Mouse (Mus musculus) limb, embryonic 13.5 days (tissue): Measurements from ENCODE around the gene Rgs6. TPM values are rescaled to one million over a fixed set of nuclear protein-coding genes. Genes with fewer than 3 reads are reported as not detected.
A peak's percentile ranks its signal among the peaks of the same experiment; 100 is the strongest.

ENCODE experiments used
- ATAC-seq: fragments of 200-750 bp; cut with Nextera tagmentation; 2 replicates; pipeline ENCODE4 v1.8.0; 2017; ENCODE audit warnings: low read depth, moderate number of reproducible peaks, moderate TSS enrichment; ENCODE audit not compliant: low FRiP score
- H3K27ac ChIP-seq: fragments of 300-500 bp; sonication (generic); 2 replicates; pipeline ENCODE4 v1.5.1; 2015; ENCODE audit warnings: inconsistent platforms, mild to moderate bottlenecking, moderate library complexity
- H3K27me3 ChIP-seq: fragments of 300-500 bp; sonication (generic); 2 replicates; pipeline ENCODE4 v1.6.1; 2015; ENCODE audit warnings: mild to moderate bottlenecking, inconsistent platforms
- H3K36me3 ChIP-seq: fragments of 300-500 bp; sonication (generic); 2 replicates; pipeline ENCODE4 v1.6.1; 2015; ENCODE audit warnings: inconsistent platforms, mild to moderate bottlenecking, moderate library complexity
- H3K4me1 ChIP-seq: fragments of 300-500 bp; sonication (generic); 2 replicates; pipeline ENCODE4 v1.6.1; 2015; ENCODE audit warnings: inconsistent platforms
- H3K4me2 ChIP-seq: fragments of 300-500 bp; sonication (generic); replicated peaks from 2 replicates; pipeline ENCODE4 v1.6.1; 2015; ENCODE audit warnings: inconsistent platforms, mild to moderate bottlenecking, moderate library complexity
- H3K4me3 ChIP-seq: fragments of 300-500 bp; sonication (generic); 2 replicates; pipeline ENCODE4 v1.5.1; 2015; ENCODE audit warnings: moderate library complexity, mild to moderate bottlenecking, inconsistent platforms
- H3K9ac ChIP-seq: fragments of 300-500 bp; sonication (generic); 2 replicates; pipeline ENCODE4 v1.6.1; 2015; ENCODE audit warnings: mild to moderate bottlenecking, inconsistent platforms
- H3K9me3 ChIP-seq: fragments of 300-500 bp; sonication (generic); 2 replicates; pipeline ENCODE4 v1.6.1; 2016; ENCODE audit warnings: inconsistent platforms
- WGBS: fragments of 180-500 bp; shearing (Covaris S2); methylation state at CpG from one replicate; pipeline ENCODE4 v1.1.7; 2015; 5-methylcytosine and 5-hydroxymethylcytosine counted together
- polyA plus RNA-seq: library from polyadenylated mRNA; unstranded; fragments of >200 nt; fragmentation: Nextera tagmentation; extraction: Ambion mirVana; gene quantifications from 2 replicates; pipeline ENCODE4 v1.2.1, GENCODE M21; 2015

Gene Rgs6
- polyA plus RNA-seq, 1 experiment from 2014 or later, result 2.6 TPM

DNA sequence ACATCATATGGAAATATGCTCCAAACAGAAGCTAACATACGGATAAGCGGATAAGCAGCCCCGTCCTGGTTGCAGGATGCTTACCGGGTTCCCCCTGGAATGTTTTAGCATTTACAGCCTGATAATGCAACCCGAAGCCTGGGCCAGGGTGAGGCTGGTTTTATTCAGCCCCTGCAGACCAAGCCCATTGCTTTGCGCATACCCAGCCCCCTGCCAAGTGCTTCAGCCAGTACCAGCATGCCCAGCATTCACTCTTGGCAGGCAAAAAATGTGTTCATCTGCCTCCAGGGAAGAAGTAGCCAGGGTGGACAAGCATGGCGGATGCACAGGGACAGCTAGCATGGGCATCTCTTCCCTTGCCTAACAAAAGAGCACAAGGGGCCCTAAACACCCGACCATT lies 619.9 kb downstream of the Rgs6 start:
- 46% methylated on average over 8 of the region's 8 CpGs for WGBS
- ATAC-seq, result no peak
- Histone ChIP-seq H3K27ac (no peak overlapping the region), H3K4me1 (peaks cover 35% of the 10 kb centered on the region), H3K36me3 (no peaks in the 10 kb centered on the region), H3K4me3 (no peak overlapping the region), H3K4me2 (no peak overlapping the region), H3K27me3 (0 out of 2 replicates have a peak, but pooled peaks cover 4% of the 10 kb centered on the region), H3K9ac (no peak overlapping the region), H3K9me3 (no peaks in the 10 kb centered on the region)

GRCm38 (mm10) chr12:83208841-83209240 lies 620.7 kb downstream of the Rgs6 start:
- 58% methylated on average over 6 of the region's 6 CpGs for WGBS
- Histone ChIP-seq H3K4me2 (no peak overlapping the region), H3K4me3 (no peak overlapping the region), H3K36me3 (no peaks in the 10 kb centered on the region), H3K9me3 (no peaks in the 10 kb centered on the region), H3K27me3 (0 out of 2 replicates have a peak, but pooled peaks cover 4% of the 10 kb centered on the region), H3K9ac (no peak overlapping the region), H3K4me1 (peaks cover 40% of the 10 kb centered on the region), H3K27ac (no peak overlapping the region)
- no peak for ATAC-seq

GRCm38 (mm10) chr12:83209461-83209860 lies 621.4 kb downstream of the Rgs6 start:
- Histone ChIP-seq H3K4me2 (no peak overlapping the region), H3K9me3 (no peaks in the 10 kb centered on the region), H3K4me3 (no peak overlapping the region), H3K27ac (peak overlapping the region; percentile 39; the same call in 1 of the 2 replicates), H3K9ac (no peak overlapping the region), H3K36me3 (no peaks in the 10 kb centered on the region), H3K4me1 (peaks cover 45% of the 10 kb centered on the region), H3K27me3 (0 out of 2 replicates have a peak, but pooled peaks cover 4% of the 10 kb centered on the region)
- ATAC-seq, result no peak
- 27% methylated on average over 6 of the region's 6 CpGs for WGBS

GRCm38 (mm10) chr12:83210294-83210693 lies 622.2 kb downstream of the Rgs6 start:
- Histone ChIP-seq H3K4me1 (peaks cover 45% of the 10 kb centered on the region), H3K36me3 (no peaks in the 10 kb centered on the region), H3K9ac (no peak overlapping the region), H3K4me2 (no peak overlapping the region), H3K27ac (0 out of 2 replicates have a peak overlapping the region, but pooled peaks have one; percentile 22), H3K4me3 (no peak overlapping the region), H3K27me3 (0 out of 2 replicates have a peak, but pooled peaks cover 4% of the 10 kb centered on the region), H3K9me3 (no peaks in the 10 kb centered on the region)
- WGBS, result 55% methylated on average over 5 of the region's 5 CpGs
- no peak for ATAC-seq

DNA sequence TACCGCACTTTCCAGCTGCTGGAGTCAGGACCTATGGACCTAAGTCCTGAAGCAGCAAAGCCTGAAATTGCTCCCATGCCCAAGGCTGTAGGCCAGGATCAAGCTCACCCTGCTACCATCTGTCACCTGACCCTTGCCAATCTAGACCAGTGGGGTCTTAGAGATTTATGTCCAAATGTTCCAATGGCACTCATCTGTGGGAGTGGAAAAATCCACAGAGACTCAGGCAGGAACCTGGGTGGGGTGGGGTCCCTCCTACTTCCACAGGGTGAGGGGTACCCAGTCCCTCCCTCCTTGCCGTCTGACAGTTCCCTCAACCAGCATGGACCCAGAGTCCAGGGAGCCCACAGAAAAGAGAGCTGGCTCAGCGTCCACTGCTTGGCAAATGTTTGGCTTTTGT lies 622.6 kb downstream of the Rgs6 start:
- 85% methylated on average over 3 of the region's 3 CpGs for WGBS
- H3K4me2 ChIP-seq, result no peak overlapping the region
- no peak overlapping the region for H3K9ac ChIP-seq
- H3K27ac ChIP-seq, result peak overlapping the region; percentile 22; the same call in 1 of the 2 replicates
- H3K9me3 ChIP-seq, result no peaks in the 10 kb centered on the region
- peaks cover 45% of the 10 kb centered on the region for H3K4me1 ChIP-seq
- H3K36me3 ChIP-seq, result no peaks in the 10 kb centered on the region
- H3K4me3 ChIP-seq, result no peak overlapping the region
- no peak for ATAC-seq
- 0 out of 2 replicates have a peak, but pooled peaks cover 4% of the 10 kb centered on the region for H3K27me3 ChIP-seq

GRCm38 (mm10) chr12:83211146-83211822 lies 623.2 kb downstream of the Rgs6 start:
- no peak overlapping the region for H3K4me2 ChIP-seq
- H3K9ac ChIP-seq, result no peak overlapping the region
- H3K4me1 ChIP-seq, result peaks cover 45% of the 10 kb centered on the region
- no peak overlapping the region for H3K27ac ChIP-seq
- 71% methylated on average over 7 of the region's 7 CpGs for WGBS
- ATAC-seq, result no peak
- H3K9me3 ChIP-seq, result no peaks in the 10 kb centered on the region
- H3K4me3 ChIP-seq, result no peak overlapping the region
- no peaks in the 10 kb centered on the region for H3K36me3 ChIP-seq
- 0 out of 2 replicates have a peak, but pooled peaks cover 4% of the 10 kb centered on the region for H3K27me3 ChIP-seq
